ENCODE assay signal across 9 mouse cellular contexts in genomic region chr4:129785178-129785577, GRCm38 (mm10). TPM values are rescaled to one million over a fixed set of nuclear protein-coding genes. Genes with fewer than 3 reads are reported as not detected.
DNase-seq lines count a peak whose midpoint lies in the region; ATAC-seq and TF ChIP-seq lines count a peak whose summit lies in the region.
"Had no signal": no experiment of that assay in that cellular context is flagged by ENCODE, and none has a peak within 500 bp of the region (broad histone marks: within the 10 kb centered on the region; RNA-seq: fewer than 3 reads in every experiment).

No protein-coding gene starts in this region.

- intact Hi-C loops in heart, adult 2 months (cut with DNase I): loop anchor here (1.0 to 10.0 kb wide), 5 partner anchors 36 to 300 kb away; no protein-coding TSS in a partner anchor

- ATAC-seq in Patski: peak; percentile 51
- ATAC-seq in lung, postnatal 0 days: peak; percentile 47

- H3K9me3 ChIP-seq in heart, embryonic 10.5 days: no peaks in the 10 kb centered on the region
- no peaks in the 10 kb centered on the region for H3K9me3 ChIP-seq in lung, postnatal 0 days (ENCODE audit: low read length)

- no peaks in the 10 kb centered on the region for H3K79me2 ChIP-seq in heart, adult 2 months (replicated peaks; ENCODE audit: control insufficient read depth, insufficient read depth, low read length)

- H3K36me3 ChIP-seq in heart, adult 2 months (ENCODE audit: control insufficient read depth, insufficient read depth, low read length): no peaks in the 10 kb centered on the region
- 0 out of 2 replicates have a peak, but pooled peaks cover 5% of the 10 kb centered on the region for H3K36me3 ChIP-seq in heart, embryonic 10.5 days
- no peaks in the 10 kb centered on the region for H3K36me3 ChIP-seq in lung, postnatal 0 days (ENCODE audit: insufficient read depth, low read length)

- CTCF ChIA-PET in Patski (lab: Charles Lee): interaction anchor here (0.8 to 1.4 kb wide), 5 partner anchors 10 to 150 kb away, joined by 3 to 5 read pairs (median 3); partner anchors contain the start of gene Spocd1

- peak; percentile 46 to 65 for DNase-seq in heart, adult 2 months
- DNase-seq in heart, embryonic 10.5 days (ENCODE audit: low spot score): no peak
- DNase-seq in Patski (ENCODE audit: low read depth, low spot score): peak; percentile 56
- DNase-seq in cerebellum, postnatal 10 days: peak; percentile 84 to 89
- DNase-seq in gastrocnemius, postnatal 25 days: peak; percentile 56
- DNase-seq in layer of hippocampus, adult 11-12 months (ENCODE audit: low spot score): peak; percentile 83
- DNase-seq in lung, postnatal 0 days (ENCODE audit: low spot score): peak; percentile 94
- peak; percentile 44 for DNase-seq in right cerebral cortex, postnatal 25 days

- POLR2A ChIA-PET in Patski (lab: Charles Lee): interaction anchor here (0.8 kb wide), 2 partner anchors 139 to 388 kb away, joined by 5 to 6 read pairs; no protein-coding TSS in a partner anchor

- H3K27me3 ChIP-seq in heart, adult 2 months (ENCODE audit: control insufficient read depth, insufficient read depth, low read length): no peaks in the 10 kb centered on the region
- H3K27me3 ChIP-seq in heart, embryonic 10.5 days (ENCODE audit: insufficient read depth, poor library complexity, severe bottlenecking): no peaks in the 10 kb centered on the region
- H3K27me3 ChIP-seq in Patski: no peaks in the 10 kb centered on the region
- H3K27me3 ChIP-seq in lung, postnatal 0 days (replicated peaks; ENCODE audit: insufficient read depth, low read length): no peaks in the 10 kb centered on the region
- H3K27me3 ChIP-seq: megakaryocyte, embryonic 14.5 days had no signal

- no peak; the same call in 1 of the 2 replicates for TF ChIP-seq CTCF in heart, adult 2 months (IDR thresholded peaks at IDR 0.05)
- peak; percentile 62 for TF ChIP-seq CTCF in Patski (IDR thresholded peaks at IDR 0.05)
- peak; percentile 93 for TF ChIP-seq CTCF in lung, postnatal 0 days (IDR thresholded peaks at IDR 0.05)

- TF ChIP-seq POLR2A in heart, adult 2 months (IDR thresholded peaks at IDR 0.05; ENCODE audit: insufficient read depth, low read depth, low read length): no peak

- no peak overlapping the region for H3K4me3 ChIP-seq in heart, adult 2 months
- H3K4me3 ChIP-seq in heart, embryonic 10.5 days: no peak overlapping the region
- no peak overlapping the region for H3K4me3 ChIP-seq in lung, postnatal 0 days (ENCODE audit: low read depth, low read length)
- H3K4me3 ChIP-seq: megakaryocyte, embryonic 14.5 days had no signal

- in situ Hi-C loops in Patski (cut with MboI; ENCODE audit: low pct_unique_long_range_greater_than_20kb): loop anchor here (5.0 to 10.0 kb wide), 2 partner anchors 57 to 80 kb away; no protein-coding TSS in a partner anchor

- WGBS in heart, adult 2 months: under 1% methylated on average over 4 of the region's 4 CpGs
- WGBS in heart, embryonic 10.5 days: 2% methylated on average over 4 of the region's 4 CpGs
- 3% methylated on average over 4 of the region's 4 CpGs for WGBS in lung, postnatal 0 days

- TF ChIP-seq EP300 in heart, adult 2 months (IDR thresholded peaks at IDR 0.05; ENCODE audit: insufficient read depth, low read depth, low read length): no peak
- TF ChIP-seq EP300 in lung, postnatal 0 days (IDR thresholded peaks at IDR 0.05): peak; percentile 52; the same call in 1 of the 2 replicates

- H3K4me2 ChIP-seq in lung, postnatal 0 days (replicated peaks; ENCODE audit: low read depth, low read length): no peak overlapping the region

- no peak overlapping the region for H3K27ac ChIP-seq in heart, adult 2 months
- no peak overlapping the region for H3K27ac ChIP-seq in heart, embryonic 10.5 days
- no peak overlapping the region for H3K27ac ChIP-seq in lung, postnatal 0 days (ENCODE audit: low read length)

- H3K9ac ChIP-seq in heart, adult 2 months (ENCODE audit: low read depth, low read length): no peak overlapping the region
- H3K9ac ChIP-seq in lung, postnatal 0 days (replicated peaks; ENCODE audit: low read depth): no peak overlapping the region

- peaks cover 3% of the 10 kb centered on the region for H3K4me1 ChIP-seq in heart, adult 2 months (ENCODE audit: control insufficient read depth, insufficient read depth, low read length)
- peaks cover 19% of the 10 kb centered on the region for H3K4me1 ChIP-seq in heart, embryonic 10.5 days
- H3K4me1 ChIP-seq in lung, postnatal 0 days (ENCODE audit: insufficient read depth, low read depth, low read length): no peaks in the 10 kb centered on the region

RNA-seq across cellular contexts. Expression of gene Ptp4a2, which starts 25.8 kb away (rescaled TPM):
- 100 to 1,000 TPM; 194 to 199 TPM for total RNA-seq in heart, adult 2 months (2021)
- 51.6 and 110 TPM in 2 replicates for polyA plus RNA-seq in heart, adult 2 months (2012; rRNA removed)
- polyA plus RNA-seq in heart, embryonic 10.5 days (2016; fragmentation: Nextera tagmentation; extraction: Ambion mirVana): 348 and 351 TPM in 2 replicates
- 92.4 TPM for polyA plus RNA-seq in Patski (2021)
- total RNA-seq in gastrocnemius, postnatal 25 days (2021): 100 to 1,000 TPM; 556 to 584 TPM
- 318 and 349 TPM in 2 replicates for polyA plus RNA-seq in lung, postnatal 0 days (2015; fragmentation: Nextera tagmentation; extraction: Ambion mirVana)

RNA-seq across cellular contexts. Expression of gene Khdrbs1, which starts 43.1 kb away (rescaled TPM):
- total RNA-seq in heart, adult 2 months (2021): 10 to 100 TPM; 38.1 to 41.7 TPM
- 11.4 and 11.7 TPM in 2 replicates for polyA plus RNA-seq in heart, adult 2 months (2012; rRNA removed)
- 93.7 and 115 TPM in 2 replicates for polyA plus RNA-seq in heart, embryonic 10.5 days (2016; fragmentation: Nextera tagmentation; extraction: Ambion mirVana)
- polyA plus RNA-seq in Patski (2021): 95.2 TPM
- total RNA-seq in gastrocnemius, postnatal 25 days (2021): 10 to 100 TPM; 21.5 to 25.7 TPM
- 42.9 and 48.9 TPM in 2 replicates for polyA plus RNA-seq in lung, postnatal 0 days (2015; fragmentation: Nextera tagmentation; extraction: Ambion mirVana)
